Mouse (Mus musculus) olfactory bulb, adult 2 months (tissue): ENCODE data around the gene Wdr72.

Source experiments
- CTCF ChIP-seq: fragments of 200-500 bp; IDR thresholded peaks from 2 replicates; pipeline ENCODE4 v1.5.1; 2012; ENCODE audit warnings: low read depth, mild to moderate bottlenecking, low read length, moderate library complexity; ENCODE audit not compliant: insufficient read depth
- POLR2A ChIP-seq: fragments of 200-500 bp; IDR thresholded peaks from 2 replicates; pipeline ENCODE4 v1.6.1; 2012; ENCODE audit warnings: mild to moderate bottlenecking, low read depth, low read length, moderate library complexity; ENCODE audit not compliant: insufficient read depth

GRCm38 (mm10) chr9:74228272-74228671 lies 118.1 kb downstream of the Wdr72 start:
- TF ChIP-seq CTCF (no peak), POLR2A (no peak)
